Comparison of ENCODE assay signal across 8 mouse cellular contexts in the genomic region with DNA sequence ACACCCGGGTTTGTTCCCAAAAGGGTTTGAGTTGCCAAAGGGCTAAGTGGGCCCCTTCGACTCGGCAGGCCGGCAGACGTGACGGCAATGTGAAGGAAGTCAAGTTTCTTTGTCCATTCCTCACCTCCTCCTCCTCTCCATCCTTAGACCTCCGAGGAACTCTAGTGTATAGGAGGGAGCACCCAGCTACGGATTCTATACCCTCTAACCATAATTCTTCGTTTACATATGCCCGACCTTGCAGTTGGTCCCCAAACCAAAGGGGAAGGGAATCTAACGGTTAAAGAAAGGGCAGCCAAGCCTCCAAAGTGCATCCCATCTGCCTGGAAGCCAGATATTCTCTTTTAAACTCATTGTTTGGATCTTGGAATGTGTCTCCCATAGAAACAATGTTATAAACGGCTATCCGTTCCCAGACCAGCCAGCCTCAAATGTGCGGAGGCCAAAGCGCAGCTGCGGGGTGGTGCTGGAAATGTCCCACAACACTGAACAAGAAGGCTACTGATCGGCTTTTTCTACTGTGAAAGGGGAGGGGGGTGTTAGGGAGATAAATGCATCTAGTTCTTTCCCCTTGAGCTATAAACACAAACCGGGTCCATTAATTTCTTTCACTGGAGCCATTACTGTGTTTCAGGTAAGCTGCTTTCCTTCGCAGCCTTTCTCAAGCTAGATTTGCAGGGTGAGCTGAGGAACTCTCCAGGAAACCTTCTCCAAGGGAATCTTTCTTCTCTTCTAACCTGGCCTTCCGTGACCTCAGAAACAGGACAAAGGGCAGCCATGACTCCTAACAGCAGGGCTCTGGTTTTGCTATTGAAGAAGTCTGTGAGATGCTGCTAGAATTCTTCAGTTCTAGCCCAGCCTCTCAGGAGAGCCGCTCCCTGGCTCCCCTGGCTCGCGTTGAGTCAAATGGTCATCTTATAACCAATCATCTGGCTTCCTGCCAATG. TPM values are rescaled to one million over a fixed set of nuclear protein-coding genes. Genes with fewer than 3 reads are reported as not detected.
A peak's percentile ranks its signal among the peaks of the same experiment; 100 is the strongest.
DNase-seq lines count a peak whose midpoint lies in the region; ATAC-seq and TF ChIP-seq lines count a peak whose summit lies in the region.

No protein-coding gene starts in this region.

- H3K4me3 ChIP-seq in thymus, adult 2 months (ENCODE audit: control insufficient read depth, insufficient read depth, low read length) = peak overlapping the region; percentile 80
- peak overlapping the region; percentile 58 for H3K4me3 ChIP-seq in hindbrain, embryonic 14.5 days (replicated peaks; ENCODE audit: low read length)
- H3K4me3 ChIP-seq in liver, embryonic 16.5 days (ENCODE audit: low read depth, low read length) = peak overlapping the region; percentile 62
- peak overlapping the region; percentile 55 for H3K4me3 ChIP-seq in stomach, postnatal 0 days (ENCODE audit: low read depth, low read length)

- no peaks in the 10 kb centered on the region for H3K36me3 ChIP-seq in thymus, adult 2 months (ENCODE audit: control insufficient read depth, insufficient read depth, low read length)
- H3K36me3 ChIP-seq in hindbrain, embryonic 14.5 days (replicated peaks; ENCODE audit: control insufficient read depth, insufficient read depth) = no peaks in the 10 kb centered on the region
- no peaks in the 10 kb centered on the region for H3K36me3 ChIP-seq in liver, embryonic 16.5 days (ENCODE audit: control insufficient read depth, insufficient read depth)
- H3K36me3 ChIP-seq in stomach, postnatal 0 days (ENCODE audit: control insufficient read depth, insufficient read depth, low read length) = no peaks in the 10 kb centered on the region

- TF ChIP-seq POLR2A in thymus, adult 2 months (IDR thresholded peaks at IDR 0.05; ENCODE audit: control insufficient read depth, extremely low read depth, insufficient read depth, low read length, poor library complexity) = no peak

- WGBS in thymus, adult 2 months = 58% methylated on average over 23 of the region's 23 CpGs
- 4% methylated on average over 23 of the region's 23 CpGs for WGBS in hindbrain, embryonic 14.5 days
- 34% methylated on average over 23 of the region's 23 CpGs for WGBS in liver, embryonic 16.5 days (ENCODE audit: insufficient replicate concordance)
- WGBS in stomach, postnatal 0 days = 17% methylated on average over 23 of the region's 23 CpGs

- no peak for TF ChIP-seq EP300 in stomach, postnatal 0 days (optimal IDR thresholded peaks at IDR 0.05)

- no peaks in the 10 kb centered on the region for H3K27me3 ChIP-seq in thymus, adult 2 months (ENCODE audit: control insufficient read depth, insufficient read depth, low read length)
- no peaks in the 10 kb centered on the region for H3K27me3 ChIP-seq in hindbrain, embryonic 14.5 days (ENCODE audit: control insufficient read depth, insufficient read depth, low read length)
- H3K27me3 ChIP-seq in liver, embryonic 16.5 days (ENCODE audit: control insufficient read depth, insufficient read depth, low read depth, low read length) = peaks cover 36% of the 10 kb centered on the region
- no peaks in the 10 kb centered on the region for H3K27me3 ChIP-seq in stomach, postnatal 0 days (ENCODE audit: control insufficient read depth, insufficient read depth, low read length)

- peak overlapping the region; percentile 80 for H3K9ac ChIP-seq in hindbrain, embryonic 14.5 days
- H3K9ac ChIP-seq in liver, embryonic 16.5 days (ENCODE audit: low read depth, low read length) = no peak overlapping the region
- peak overlapping the region; percentile 13 for H3K9ac ChIP-seq in stomach, postnatal 0 days (ENCODE audit: low read length)

- ATAC-seq in hindbrain, embryonic 14.5 days (ENCODE audit: low FRiP score) = peak; percentile 29
- ATAC-seq in liver, embryonic 16.5 days (ENCODE audit: low read depth) = no peak
- ATAC-seq in stomach, postnatal 0 days (ENCODE audit: low FRiP score, low TSS enrichment) = peak; percentile 41; the same call in 1 of the 2 replicates

- peaks cover 41% of the 10 kb centered on the region for H3K4me1 ChIP-seq in thymus, adult 2 months (replicated peaks; ENCODE audit: control insufficient read depth, insufficient read depth, low read length)
- peaks cover 30% of the 10 kb centered on the region for H3K4me1 ChIP-seq in hindbrain, embryonic 14.5 days (replicated peaks; ENCODE audit: control insufficient read depth, insufficient read depth, low read length)
- H3K4me1 ChIP-seq in liver, embryonic 16.5 days (ENCODE audit: control insufficient read depth, low read depth, low read length) = peaks cover 22% of the 10 kb centered on the region
- H3K4me1 ChIP-seq in stomach, postnatal 0 days (replicated peaks; ENCODE audit: control insufficient read depth, insufficient read depth) = 0 out of 2 replicates have a peak, but pooled peaks cover 3% of the 10 kb centered on the region

- peak overlapping the region; percentile 8; the same call in 1 of the 2 replicates for H3K27ac ChIP-seq in thymus, adult 2 months (ENCODE audit: control insufficient read depth, insufficient read depth, low read length)
- peak overlapping the region; percentile 92 for H3K27ac ChIP-seq in hindbrain, embryonic 14.5 days
- H3K27ac ChIP-seq in liver, embryonic 16.5 days (ENCODE audit: low read length) = peak overlapping the region; percentile 29; the same call in 1 of the 2 replicates
- peak overlapping the region; percentile 82 for H3K27ac ChIP-seq in stomach, postnatal 0 days (replicated peaks)

- DNase-seq in cerebellum, postnatal 10 days = peak; percentile 38 to 52
- DNase-seq in cerebellum, adult 11 months = no peak
- DNase-seq in thymus, adult 2 months = no peak
- no peak for DNase-seq in thymus, postnatal 4 days
- peak; percentile 70 for DNase-seq in hindbrain, embryonic 14.5 days (ENCODE audit: low spot score)
- peak; percentile 25 for DNase-seq in stomach, postnatal 0 days (ENCODE audit: low spot score)
- DNase-seq in adrenal gland, postnatal 10 days = no peak

- H3K4me2 ChIP-seq in hindbrain, embryonic 14.5 days (replicated peaks) = peak overlapping the region; percentile 75
- H3K4me2 ChIP-seq in liver, embryonic 16.5 days (ENCODE audit: low read depth, low read length) = peak overlapping the region; percentile 88
- peak overlapping the region; percentile 80 for H3K4me2 ChIP-seq in stomach, postnatal 0 days (replicated peaks; ENCODE audit: low read depth)

- TF ChIP-seq CTCF in thymus, adult 2 months (IDR thresholded peaks at IDR 0.05; ENCODE audit: borderline replicate concordance, control insufficient read depth, extremely low read depth, insufficient read depth, low read length, poor library complexity) = no peak
- TF ChIP-seq CTCF in stomach, postnatal 0 days (IDR thresholded peaks at IDR 0.05; ENCODE audit: low read depth) = no peak

- no peaks in the 10 kb centered on the region for H3K9me3 ChIP-seq in hindbrain, embryonic 14.5 days (ENCODE audit: control insufficient read depth, low read length)
- no peaks in the 10 kb centered on the region for H3K9me3 ChIP-seq in liver, embryonic 16.5 days (replicated peaks; ENCODE audit: control insufficient read depth, low read length)
- no peaks in the 10 kb centered on the region for H3K9me3 ChIP-seq in stomach, postnatal 0 days (ENCODE audit: control insufficient read depth, low read length)

RNA-seq across cellular contexts. Expression of a gene that starts 0.6 kb away (rescaled TPM):
- polyA plus RNA-seq in thymus, adult 2 months (2012; rRNA removed) = 110 and 111 TPM in 2 replicates
- polyA plus RNA-seq in hindbrain, embryonic 14.5 days (2014; fragmentation: Nextera tagmentation; extraction: Ambion mirVana) = 28.2 and 29.0 TPM in 2 replicates
- 2.5 and 3.7 TPM in 2 replicates for polyA plus RNA-seq in liver, embryonic 16.5 days (2015; fragmentation: Nextera tagmentation; extraction: Ambion mirVana)
- 4.6 and 4.8 TPM in 2 replicates for polyA plus RNA-seq in stomach, postnatal 0 days (2015; fragmentation: Nextera tagmentation; extraction: Ambion mirVana)
- 10 to 100 TPM; 14.6 to 15.1 TPM for total RNA-seq in adrenal gland, postnatal 10 days (2021)

Comparison
In these comparisons a context has a peak if more than half of its experiments do, and no peak if none do; other contexts are left out.
1. DNase-seq: peak in cerebellum, postnatal 10 days (2 of 2), hindbrain, embryonic 14.5 days (single experiment) and stomach, postnatal 0 days (single experiment); none in cerebellum, adult 11 months (single experiment), thymus, adult 2 months (single experiment), thymus, postnatal 4 days (single experiment) and adrenal gland, postnatal 10 days (single experiment).
2. H3K27ac ChIP-seq: peak in every context shown above with its lines; median percentile 92 in hindbrain, embryonic 14.5 days; 82 in stomach, postnatal 0 days; 29 in liver, embryonic 16.5 days; 8 in thymus, adult 2 months.
3. Peak in every context shown above with its lines, with median percentiles within 50 percentile points of each other: H3K4me3 ChIP-seq and H3K4me2 ChIP-seq.